Mouse (Mus musculus) midbrain, embryonic 13.5 days (tissue): ENCODE data around the gene Rims1. TPM values are rescaled to one million over a fixed set of nuclear protein-coding genes. Genes with fewer than 3 reads are reported as not detected.

Source experiments
- ATAC-seq: fragments of 200-750 bp; cut with Nextera tagmentation; 2 replicates; pipeline ENCODE4 v1.8.0; 2017; ENCODE audit warnings: mild to moderate bottlenecking, moderate TSS enrichment, moderate library complexity
- H3K27ac ChIP-seq: fragments of 300-500 bp; sonication (generic); 2 replicates; pipeline ENCODE4 v1.5.1; 2015; ENCODE audit warnings: inconsistent platforms, mild to moderate bottlenecking, moderate library complexity
- H3K27me3 ChIP-seq: fragments of 300-500 bp; sonication (generic); 2 replicates; pipeline ENCODE4 v1.6.1; 2015; ENCODE audit warnings: mild to moderate bottlenecking, inconsistent platforms
- H3K36me3 ChIP-seq: fragments of 300-500 bp; sonication (generic); 2 replicates; pipeline ENCODE4 v1.6.1; 2015; ENCODE audit warnings: mild to moderate bottlenecking, inconsistent platforms
- H3K4me1 ChIP-seq: fragments of 300-500 bp; sonication (generic); replicated peaks from 2 replicates; pipeline ENCODE4 v1.6.1; 2015; ENCODE audit warnings: inconsistent platforms
- H3K4me2 ChIP-seq: fragments of 300-500 bp; sonication (generic); replicated peaks from 2 replicates; pipeline ENCODE4 v1.6.1; 2015; ENCODE audit warnings: moderate library complexity, mild to moderate bottlenecking, inconsistent platforms
- H3K4me3 ChIP-seq: fragments of 300-500 bp; sonication (generic); replicated peaks from 2 replicates; pipeline ENCODE4 v1.5.1; 2015; ENCODE audit warnings: mild to moderate bottlenecking, inconsistent platforms
- H3K9ac ChIP-seq: fragments of 300-500 bp; sonication (generic); replicated peaks from 2 replicates; pipeline ENCODE4 v1.6.1; 2015; ENCODE audit warnings: mild to moderate bottlenecking, inconsistent platforms
- H3K9me3 ChIP-seq: fragments of 300-500 bp; sonication (generic); 2 replicates; pipeline ENCODE4 v1.6.1; 2016; ENCODE audit warnings: mild to moderate bottlenecking, inconsistent platforms
- WGBS: fragments of 180-500 bp; shearing (Covaris S2); methylation state at CpG from one replicate; pipeline ENCODE4 v1.1.7; 2015; 5-methylcytosine and 5-hydroxymethylcytosine counted together
- polyA plus RNA-seq: library from polyadenylated mRNA; unstranded; fragments of >200 nt; fragmentation: Nextera tagmentation; extraction: Ambion mirVana; gene quantifications from 2 replicates; pipeline ENCODE4 v1.2.1, GENCODE M21; 2015

Gene Rims1
- polyA plus RNA-seq, 1 experiment from 2014 or later = 9.4 TPM

- Histone ChIP-seq H3K4me1 (peaks cover 7% of the 10 kb centered on the region), H3K36me3 (no peaks in the 10 kb centered on the region), H3K4me3 (no peak overlapping the region), H3K27me3 (no peaks in the 10 kb centered on the region), H3K4me2 (no peak overlapping the region), H3K9ac (no peak overlapping the region), H3K27ac (no peak overlapping the region), H3K9me3 (no peaks in the 10 kb centered on the region)
- ATAC-seq = no peak
- WGBS = 91% methylated on average over 4 of the region's 4 CpGs
Observed at GRCm38 (mm10) chr1:22261702-22262101, 544.1 kb downstream of the Rims1 start.

- H3K4me3 ChIP-seq = no peak overlapping the region
- 89% methylated on average over 2 of the region's 2 CpGs for WGBS
- H3K36me3 ChIP-seq = no peaks in the 10 kb centered on the region
- no peak overlapping the region for H3K9ac ChIP-seq
- H3K27me3 ChIP-seq = no peaks in the 10 kb centered on the region
- no peaks in the 10 kb centered on the region for H3K4me1 ChIP-seq
- no peak for ATAC-seq
- no peaks in the 10 kb centered on the region for H3K9me3 ChIP-seq
- H3K27ac ChIP-seq = no peak overlapping the region
- H3K4me2 ChIP-seq = no peak overlapping the region
Observed at GRCm38 (mm10) chr1:22260291-22260690, 545.5 kb downstream of the Rims1 start.

GRCm38 (mm10) chr1:22258356-22258755 lies 547.4 kb downstream of the Rims1 start:
- no peak overlapping the region for H3K27ac ChIP-seq
- 79% methylated on average over 4 of the region's 4 CpGs for WGBS
- no peak for ATAC-seq

DNA sequence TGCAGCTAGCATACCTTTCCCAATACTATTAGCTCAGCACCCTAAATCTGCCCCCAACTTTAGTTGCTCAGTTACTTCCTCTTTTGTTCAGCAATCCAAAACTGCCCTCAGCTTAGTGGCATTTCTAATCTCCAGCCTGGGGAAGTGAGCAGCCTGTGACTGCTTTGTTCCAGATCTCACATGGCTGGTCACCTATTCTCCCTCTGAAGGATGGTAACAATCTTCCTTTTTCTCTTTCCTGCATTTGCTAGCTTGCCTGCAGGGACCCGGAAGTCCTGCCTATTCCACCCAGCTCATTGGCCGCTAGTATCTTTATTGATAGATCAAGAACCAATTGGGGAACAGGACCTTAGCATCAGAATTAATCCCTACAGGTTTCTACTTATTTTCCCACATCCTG lies 551.5 kb downstream of the Rims1 start:
- 72% methylated on average over 2 of the region's 2 CpGs for WGBS
- no peaks in the 10 kb centered on the region for H3K4me1 ChIP-seq
- no peaks in the 10 kb centered on the region for H3K36me3 ChIP-seq
- no peak overlapping the region for H3K4me2 ChIP-seq
- H3K27ac ChIP-seq = no peak overlapping the region
- ATAC-seq = no peak
- no peaks in the 10 kb centered on the region for H3K27me3 ChIP-seq
- no peak overlapping the region for H3K4me3 ChIP-seq
- H3K9me3 ChIP-seq = no peaks in the 10 kb centered on the region
- H3K9ac ChIP-seq = no peak overlapping the region

More at GRCm38 (mm10) chr1:22258356-22258755, 547.4 kb downstream of the Rims1 start:
- Histone ChIP-seq H3K36me3 (no peaks in the 10 kb centered on the region), H3K9me3 (no peaks in the 10 kb centered on the region), H3K27me3 (no peaks in the 10 kb centered on the region), H3K4me3 (no peak overlapping the region), H3K4me2 (no peak overlapping the region), H3K4me1 (no peaks in the 10 kb centered on the region), H3K9ac (no peak overlapping the region)

DNA sequence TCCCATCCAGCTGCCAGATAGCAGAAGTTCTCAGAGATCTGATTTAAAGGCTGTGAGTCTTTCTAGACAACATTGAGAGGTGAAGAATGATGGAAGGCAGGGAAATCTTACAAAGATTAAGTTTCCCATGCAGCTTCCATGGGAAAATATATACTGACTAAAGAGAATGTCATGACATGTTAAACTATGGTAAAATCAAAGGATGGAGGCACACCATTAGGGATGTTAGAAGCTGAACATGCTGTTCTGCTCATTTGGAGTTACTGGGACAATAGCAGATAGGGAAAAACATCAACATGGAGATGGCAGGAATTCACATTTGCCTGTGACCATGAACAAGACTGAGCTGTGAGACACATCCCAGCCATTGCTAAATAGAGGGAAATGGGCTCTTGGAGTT lies 552.9 kb downstream of the Rims1 start:
- Histone ChIP-seq H3K4me2 (no peak overlapping the region), H3K36me3 (no peaks in the 10 kb centered on the region), H3K9ac (no peak overlapping the region), H3K9me3 (no peaks in the 10 kb centered on the region), H3K27me3 (no peaks in the 10 kb centered on the region), H3K27ac (no peak overlapping the region), H3K4me3 (no peak overlapping the region), H3K4me1 (no peaks in the 10 kb centered on the region)
- no peak for ATAC-seq

GRCm38 (mm10) chr1:22248898-22249386 lies 556.9 kb downstream of the Rims1 start:
- Histone ChIP-seq H3K4me3 (no peak overlapping the region), H3K9ac (no peak overlapping the region), H3K27ac (no peak overlapping the region), H3K27me3 (no peaks in the 10 kb centered on the region), H3K36me3 (no peaks in the 10 kb centered on the region), H3K9me3 (no peaks in the 10 kb centered on the region), H3K4me1 (no peaks in the 10 kb centered on the region), H3K4me2 (no peak overlapping the region)
- ATAC-seq = no peak

GRCm38 (mm10) chr1:22245748-22246147 lies 560.0 kb downstream of the Rims1 start:
- no peak overlapping the region for H3K9ac ChIP-seq
- no peaks in the 10 kb centered on the region for H3K4me1 ChIP-seq
- H3K27ac ChIP-seq = no peak overlapping the region
- no peak for ATAC-seq
- H3K36me3 ChIP-seq = no peaks in the 10 kb centered on the region
- no peaks in the 10 kb centered on the region for H3K9me3 ChIP-seq
- no peaks in the 10 kb centered on the region for H3K27me3 ChIP-seq
- WGBS = 96% methylated on average over 2 of the region's 2 CpGs
- no peak overlapping the region for H3K4me3 ChIP-seq
- H3K4me2 ChIP-seq = no peak overlapping the region
